Mouse (Mus musculus) megakaryocyte, embryonic 14.5 days (primary cell): ENCODE data around the gene Ankrd10.

Experiments used
- FLI1 ChIP-seq: IDR thresholded peaks from 2 replicates; pipeline ENCODE4 v1.6.1; 2012; ENCODE audit warnings: low read length, inconsistent platforms, mixed read lengths
- GATA1 ChIP-seq: IDR thresholded peaks from 3 replicates; pipeline ENCODE4 v1.6.1; 2012; ENCODE audit warnings: mixed read lengths, low read length, inconsistent platforms, borderline replicate concordance

GRCm38 (mm10) chr8:11637531-11637930 lies 2.0 kb upstream of the Ankrd10 start:
- TF ChIP-seq GATA1 (no peak), FLI1 (no peak)
